Mouse (Mus musculus) thymus, adult 2 months (tissue): Measurements from ENCODE around the gene Cttn. TPM values are rescaled to one million over a fixed set of nuclear protein-coding genes. Genes with fewer than 3 reads are reported as not detected.
A peak's percentile ranks its signal among the peaks of the same experiment; 100 is the strongest.

Source experiments
- DNase-seq: peaks from one replicate; pipeline ENCODE4 v3.0.0; 2021
- H3K27ac ChIP-seq: fragments of 200-500 bp; 2 replicates; pipeline ENCODE4 v1.5.1; 2012; ENCODE audit warnings: low read length, control low read depth; ENCODE audit not compliant: control insufficient read depth, insufficient read depth
- H3K27me3 ChIP-seq: fragments of 200-500 bp; 2 replicates; pipeline ENCODE4 v1.6.1; 2012; ENCODE audit warnings: mild to moderate bottlenecking, low read length, moderate library complexity, mixed read lengths; ENCODE audit not compliant: control insufficient read depth, insufficient read depth
- H3K36me3 ChIP-seq: fragments of 200-500 bp; 2 replicates; pipeline ENCODE4 v1.6.1; 2012; ENCODE audit warnings: mild to moderate bottlenecking, low read length, moderate library complexity; ENCODE audit not compliant: control insufficient read depth, insufficient read depth
- H3K4me1 ChIP-seq: fragments of 200-500 bp; replicated peaks from 2 replicates; pipeline ENCODE4 v1.6.1; 2012; ENCODE audit warnings: low read length; ENCODE audit not compliant: control insufficient read depth, insufficient read depth
- H3K4me3 ChIP-seq: fragments of 200-500 bp; 2 replicates; pipeline ENCODE4 v1.5.1; 2012; ENCODE audit warnings: mild to moderate bottlenecking, low read length, control low read depth, moderate library complexity; ENCODE audit not compliant: control insufficient read depth, insufficient read depth
- CTCF ChIP-seq: fragments of 200-500 bp; IDR thresholded peaks from 2 replicates; pipeline ENCODE4 v1.5.1; 2012; ENCODE audit warnings: mild to moderate bottlenecking, control low read depth, low read length, moderate library complexity, borderline replicate concordance; ENCODE audit not compliant: control insufficient read depth, poor library complexity, insufficient read depth; ENCODE audit errors: extremely low read depth
- POLR2A ChIP-seq: fragments of 200-500 bp; IDR thresholded peaks from 2 replicates; pipeline ENCODE4 v1.6.1; 2012; ENCODE audit warnings: mild to moderate bottlenecking, low read length, control low read depth, moderate library complexity; ENCODE audit not compliant: control insufficient read depth, poor library complexity, insufficient read depth; ENCODE audit errors: extremely low read depth
- WGBS: fragments of 180-500 bp; shearing (Covaris S2); methylation state at CpG from one replicate; pipeline ENCODE4 v1.1.7; 2018; 5-methylcytosine and 5-hydroxymethylcytosine counted together
- polyA plus RNA-seq: library from polyadenylated mRNA; depleted of rRNA; stranded (reverse); fragments of >200 nt; gene quantifications from 2 replicates; pipeline ENCODE4 v1.2.3, GENCODE M21; 2012

Gene Cttn
- polyA plus RNA-seq, 1 experiment = 22.0 TPM

DNA sequence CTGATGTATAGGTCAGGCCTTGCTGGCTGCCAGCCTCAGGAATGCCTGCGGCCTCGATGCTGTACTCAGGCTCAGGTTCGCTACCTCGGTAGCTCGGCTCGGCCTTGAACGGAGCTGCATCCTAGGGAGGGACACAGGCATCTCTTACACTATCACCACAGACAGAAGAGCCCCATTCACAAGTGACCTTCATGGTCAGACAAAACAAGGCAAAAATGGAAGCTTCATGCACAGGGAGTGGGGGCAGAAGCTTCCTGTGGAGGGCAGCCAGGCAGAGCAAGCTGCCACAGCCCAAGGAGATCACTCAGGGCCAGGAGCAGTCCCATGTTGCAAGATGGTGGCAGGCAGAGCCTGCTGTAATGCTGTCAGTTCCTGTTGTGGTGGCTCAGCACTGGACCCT, 32.0 kb downstream of the Cttn start:
- H3K27me3 ChIP-seq = no peaks in the 10 kb centered on the region
- no peak for DNase-seq
- TF ChIP-seq CTCF = no peak
- no peak for TF ChIP-seq POLR2A
- H3K36me3 ChIP-seq = no peaks in the 10 kb centered on the region
- 98% methylated on average over 7 of the region's 7 CpGs for WGBS
- no peak overlapping the region for H3K27ac ChIP-seq
- H3K4me3 ChIP-seq = no peak overlapping the region
- no peaks in the 10 kb centered on the region for H3K4me1 ChIP-seq

DNA sequence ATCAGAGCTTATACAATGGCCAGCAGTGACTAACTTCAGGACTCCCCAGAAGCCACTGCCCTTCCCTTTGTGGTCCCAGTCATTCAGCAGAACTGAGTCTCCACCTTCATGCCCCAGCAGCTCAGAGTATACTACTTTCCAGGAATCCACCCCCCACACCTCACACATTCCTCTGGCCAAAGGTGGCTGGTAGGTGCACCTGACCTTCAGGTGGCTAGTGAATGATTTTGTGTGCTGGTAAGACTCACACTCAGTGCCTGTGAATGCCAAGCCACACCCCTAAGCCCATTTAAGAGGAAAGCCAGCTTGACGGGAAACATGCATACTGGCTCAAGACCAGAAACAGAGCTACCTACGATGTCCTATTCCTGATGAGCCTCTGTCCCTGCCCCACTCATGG, 37.9 kb downstream of the Cttn start:
- no peaks in the 10 kb centered on the region for H3K36me3 ChIP-seq
- 88% methylated on average over 2 of the region's 2 CpGs for WGBS
- no peaks in the 10 kb centered on the region for H3K4me1 ChIP-seq
- H3K27ac ChIP-seq = no peak overlapping the region
- no peaks in the 10 kb centered on the region for H3K27me3 ChIP-seq
- H3K4me3 ChIP-seq = no peak overlapping the region
- DNase-seq = no peak
- TF ChIP-seq CTCF = no peak
- TF ChIP-seq POLR2A = no peak

- Histone ChIP-seq H3K27ac (no peak overlapping the region), H3K4me3 (no peak overlapping the region), H3K4me1 (no peaks in the 10 kb centered on the region), H3K27me3 (no peaks in the 10 kb centered on the region), H3K36me3 (no peaks in the 10 kb centered on the region)
- TF ChIP-seq CTCF (no peak), POLR2A (no peak)
- DNase-seq = no peak
- 87% methylated on average over 3 of the region's 3 CpGs for WGBS
These were observed 43.3 kb downstream of the Cttn start for GRCm38 (mm10) chr7:144427460-144427859.

DNA sequence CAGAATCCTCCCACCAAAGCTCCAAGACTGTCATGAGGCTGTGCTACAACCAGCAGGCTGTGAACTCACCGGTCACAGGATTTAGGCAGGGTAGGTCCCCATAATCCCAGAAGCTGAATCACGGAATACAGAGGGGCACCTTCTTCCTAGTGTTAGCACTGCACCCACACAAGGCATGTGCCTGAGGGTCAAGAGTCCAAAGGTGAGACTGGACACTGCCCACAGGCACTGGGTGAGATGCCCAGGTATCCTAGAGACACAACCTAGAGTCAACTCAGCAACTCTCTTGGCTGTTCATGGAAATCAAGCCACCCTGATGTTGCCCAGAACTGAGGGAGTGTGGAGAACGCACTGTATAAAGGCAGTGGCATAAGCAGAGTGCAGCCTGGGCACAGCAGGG, 44.2 kb downstream of the Cttn start:
- TF ChIP-seq POLR2A = no peak
- no peak for TF ChIP-seq CTCF

DNA sequence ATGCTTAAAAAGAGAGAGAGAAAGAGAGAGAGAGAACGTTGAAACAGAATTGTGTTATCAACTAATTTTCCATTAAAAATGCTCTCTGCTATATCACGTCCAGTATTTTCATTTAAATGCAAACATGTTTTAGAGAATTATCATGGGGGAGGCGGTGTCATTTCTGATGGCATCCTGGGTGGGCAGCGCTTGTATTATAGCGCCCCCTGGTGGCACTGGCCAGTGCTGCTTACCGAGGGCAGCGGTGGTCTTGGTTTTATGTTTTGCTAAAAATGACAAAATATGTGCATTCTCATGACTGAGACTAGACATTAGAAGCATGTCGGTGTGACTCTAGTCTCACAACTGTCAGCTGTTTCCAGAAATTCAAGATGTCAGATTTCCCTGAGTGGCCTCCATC, 44.9 kb downstream of the Cttn start:
- no peaks in the 10 kb centered on the region for H3K27me3 ChIP-seq
- no peak overlapping the region for H3K27ac ChIP-seq
- TF ChIP-seq CTCF (peak; percentile 91), POLR2A (no peak)
- no peaks in the 10 kb centered on the region for H3K4me1 ChIP-seq
- DNase-seq = peak; percentile 48
- H3K4me3 ChIP-seq = no peak overlapping the region
- WGBS = 19% methylated on average over 8 of the region's 8 CpGs
- H3K36me3 ChIP-seq = no peaks in the 10 kb centered on the region

More for the DNA sequence above, 44.2 kb downstream of the Cttn start:
- 93% methylated on average over 3 of the region's 3 CpGs for WGBS
- no peaks in the 10 kb centered on the region for H3K36me3 ChIP-seq
- no peaks in the 10 kb centered on the region for H3K4me1 ChIP-seq
- no peak overlapping the region for H3K4me3 ChIP-seq
- H3K27ac ChIP-seq = no peak overlapping the region
- no peaks in the 10 kb centered on the region for H3K27me3 ChIP-seq
- no peak for DNase-seq

DNA sequence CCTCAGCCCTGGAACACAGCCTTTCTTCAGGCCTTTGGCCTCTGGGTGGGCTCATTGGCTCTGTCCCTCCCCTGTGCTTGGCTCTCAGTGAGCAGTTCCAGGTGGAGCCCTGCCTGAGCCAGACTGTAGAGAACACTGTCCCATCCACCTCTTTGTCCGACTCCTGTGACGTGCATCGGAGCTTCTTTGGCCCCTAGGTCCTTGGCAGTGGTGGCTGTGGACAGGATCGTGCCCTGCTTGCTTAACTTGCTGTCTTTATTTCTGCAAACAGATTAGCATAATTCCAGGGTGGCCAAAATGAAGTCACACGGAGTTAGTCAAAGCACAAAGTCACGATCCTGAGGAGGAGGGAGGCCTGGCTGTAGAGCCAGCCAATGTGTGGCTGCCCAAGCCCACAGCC, 49.3 kb downstream of the Cttn start:
- H3K36me3 ChIP-seq = no peaks in the 10 kb centered on the region
- H3K27ac ChIP-seq = no peak overlapping the region
- H3K4me1 ChIP-seq = no peaks in the 10 kb centered on the region
- WGBS = 88% methylated on average over 6 of the region's 6 CpGs
- no peak overlapping the region for H3K4me3 ChIP-seq
- no peaks in the 10 kb centered on the region for H3K27me3 ChIP-seq
- TF ChIP-seq POLR2A (no peak), CTCF (no peak)
- DNase-seq = no peak

GRCm38 (mm10) chr7:144420552-144420951, 50.3 kb downstream of the Cttn start:
- Histone ChIP-seq H3K4me3 (no peak overlapping the region), H3K27ac (no peak overlapping the region), H3K27me3 (no peaks in the 10 kb centered on the region), H3K4me1 (no peaks in the 10 kb centered on the region), H3K36me3 (no peaks in the 10 kb centered on the region)
- WGBS = 21% methylated on average over 16 of the region's 16 CpGs
- no peak for TF ChIP-seq POLR2A
- TF ChIP-seq CTCF = no peak
- no peak for DNase-seq
